Mouse (Mus musculus): Measurements from ENCODE around the gene Sept9.
"Not testable (repeated sequence)": the region's sequence is repeated elsewhere in the genome, so short reads cannot be mapped to it uniquely, and the experiment has no call there.

Gene Sept9

GRCm38 (mm10) chr11:117311127-117311800 lies 111.8 kb downstream of the Sept9 start:
- no peak for DNase-seq (ENCODE audit: low read depth, low spot score)

GRCm38 (mm10) chr11:117312028-117312901 lies 112.8 kb downstream of the Sept9 start:
- no peak for DNase-seq (ENCODE audit: low read depth, low spot score)

- DNase-seq (ENCODE audit: low read depth, low spot score): peak; percentile 67
Measured at GRCm38 (mm10) chr11:117312936-117313335, 113.5 kb downstream of the Sept9 start.

GRCm38 (mm10) chr11:117313446-117313845 lies 114.0 kb downstream of the Sept9 start:
- DNase-seq (ENCODE audit: low read depth, low spot score): no peak

GRCm38 (mm10) chr11:117314026-117314425 lies 114.6 kb downstream of the Sept9 start:
- DNase-seq (ENCODE audit: low read depth, low spot score): peak; percentile 49

GRCm38 (mm10) chr11:117314520-117314919 lies 115.1 kb downstream of the Sept9 start:
- DNase-seq (ENCODE audit: low read depth, low spot score): no peak

GRCm38 (mm10) chr11:117315309-117315708 lies 115.8 kb downstream of the Sept9 start:
- DNase-seq (ENCODE audit: low read depth, low spot score): no peak

- DNase-seq (ENCODE audit: low read depth, low spot score): no peak
Measured at GRCm38 (mm10) chr11:117316441-117317331, 117.2 kb downstream of the Sept9 start.

GRCm38 (mm10) chr11:117317429-117318101 lies 118.1 kb downstream of the Sept9 start:
- no peak for DNase-seq (ENCODE audit: low read depth, low spot score)

GRCm38 (mm10) chr11:117318202-117318601 lies 118.7 kb downstream of the Sept9 start:
- peak; percentile 57 for DNase-seq (ENCODE audit: low read depth, low spot score)

GRCm38 (mm10) chr11:117318731-117319542 lies 119.5 kb downstream of the Sept9 start:
- peak; percentile 18 for DNase-seq (ENCODE audit: low read depth, low spot score)

GRCm38 (mm10) chr11:117319543-117320335 lies 120.3 kb downstream of the Sept9 start:
- peak; percentile 87 for DNase-seq (ENCODE audit: low read depth, low spot score)

GRCm38 (mm10) chr11:117320482-117320881 lies 121.0 kb downstream of the Sept9 start:
- DNase-seq (ENCODE audit: low read depth, low spot score): peak; percentile 93

- peak; percentile 24 for DNase-seq (ENCODE audit: low read depth, low spot score)
Measured at GRCm38 (mm10) chr11:117321311-117321971, 122.0 kb downstream of the Sept9 start.

GRCm38 (mm10) chr11:117322311-117322710 lies 122.8 kb downstream of the Sept9 start:
- no peak for DNase-seq (ENCODE audit: low read depth, low spot score)

GRCm38 (mm10) chr11:117322730-117323579 lies 123.5 kb downstream of the Sept9 start:
- DNase-seq (ENCODE audit: low read depth, low spot score): peak; percentile 85

- DNase-seq (ENCODE audit: low read depth, low spot score): no peak
Measured at GRCm38 (mm10) chr11:117323976-117324574, 124.6 kb downstream of the Sept9 start.

GRCm38 (mm10) chr11:117324718-117325117 lies 125.3 kb downstream of the Sept9 start:
- DNase-seq (ENCODE audit: low read depth, low spot score): not testable (repeated sequence)

Data from A20 (cell line).